In the genomic region with DNA sequence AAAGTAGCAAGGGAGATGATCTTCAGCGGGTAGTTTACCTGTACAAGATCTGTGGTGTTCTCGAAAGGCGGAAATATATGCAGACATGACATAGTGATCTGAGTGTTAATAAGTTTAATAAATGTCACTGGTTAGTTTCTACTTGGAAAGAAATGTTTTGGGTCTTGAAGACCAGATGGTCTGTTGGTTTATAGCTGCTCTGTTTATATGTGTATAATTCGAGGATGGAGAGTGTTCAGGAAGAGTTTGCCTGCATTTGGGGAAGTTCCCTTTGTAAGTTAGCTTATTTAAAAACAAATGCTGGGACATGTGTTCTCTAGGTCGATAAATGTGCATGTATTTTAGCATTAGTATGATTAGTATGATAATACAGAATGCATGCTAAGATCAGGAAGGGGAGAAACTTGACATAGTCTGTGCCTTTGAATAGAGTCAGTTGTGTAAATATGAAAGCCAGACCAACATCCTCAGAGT, we compare ENCODE assay signal across 8 mouse cellular contexts. TPM values are rescaled to one million over a fixed set of nuclear protein-coding genes. Genes with fewer than 3 reads are reported as not detected.
DNase-seq lines count a peak whose midpoint lies in the region; ATAC-seq and TF ChIP-seq lines count a peak whose summit lies in the region.

No protein-coding gene starts in this region.

- 3% methylated on average over 5 of the region's 5 CpGs for WGBS in heart, embryonic 12.5 days
- 2% methylated on average over 5 of the region's 5 CpGs for WGBS in forebrain, embryonic 13.5 days
- WGBS in liver, embryonic 14.5 days (ENCODE audit: insufficient replicate concordance), result under 1% methylated on average over 5 of the region's 5 CpGs

- peak overlapping the region; percentile 80 for H3K4me2 ChIP-seq in heart, embryonic 12.5 days
- peak overlapping the region; percentile 70 for H3K4me2 ChIP-seq in forebrain, embryonic 13.5 days
- peak overlapping the region; percentile 91 for H3K4me2 ChIP-seq in liver, embryonic 14.5 days (ENCODE audit: low read depth)

- peaks cover 32% of the 10 kb centered on the region for H3K4me1 ChIP-seq in heart, embryonic 12.5 days (replicated peaks)
- peaks cover 36% of the 10 kb centered on the region for H3K4me1 ChIP-seq in E14TG2a.4 (replicated peaks; ENCODE audit: low read depth, low read length)
- peaks cover 45% of the 10 kb centered on the region for H3K4me1 ChIP-seq in forebrain, embryonic 13.5 days
- H3K4me1 ChIP-seq in liver, embryonic 14.5 days (replicated peaks; ENCODE audit: control insufficient read depth in 2 of 2, insufficient read depth in 2 of 2, low read length in 1 of 2), result peaks cover 24 to 25% of the 10 kb centered on the region in 2 experiments

- peak overlapping the region; percentile 99 for H3K27ac ChIP-seq in heart, embryonic 12.5 days (ENCODE audit: poor library complexity, severe bottlenecking)
- H3K27ac ChIP-seq in forebrain, embryonic 13.5 days, result peak overlapping the region; percentile 99
- peak overlapping the region; percentile 83 for H3K27ac ChIP-seq in liver, embryonic 14.5 days

- intact Hi-C loops in heart, postnatal 14 days (cut with DNase I), result loop anchor here (5.0 kb wide), 1 partner anchor 41 kb away; no protein-coding TSS in a partner anchor
- intact Hi-C loops in gastrocnemius, postnatal 14 days (cut with DNase I; ENCODE audit: low total_unique reads), result no loop called here

- no peak for TF ChIP-seq CTCF in E14TG2a.4 (conservative IDR thresholded peaks at IDR 0.05; ENCODE audit: low read length)
- no peak for TF ChIP-seq CTCF in liver, embryonic 14.5 days (IDR thresholded peaks at IDR 0.05; ENCODE audit: low read depth)

- ATAC-seq in heart, embryonic 12.5 days (ENCODE audit: insufficient number of reproducible peaks, low FRiP score), result no peak
- ATAC-seq in forebrain, embryonic 13.5 days, result no peak
- no peak for ATAC-seq in liver, embryonic 14.5 days (ENCODE audit: insufficient read depth)
- no peak for ATAC-seq in activated CD4-positive, CD25-positive, alpha-beta regulatory T cell, adult 4 months

- TF ChIP-seq EP300 in liver, embryonic 14.5 days (IDR thresholded peaks at IDR 0.05; ENCODE audit: low read depth), result no peak

- H3K36me3 ChIP-seq in heart, embryonic 12.5 days, result no peaks in the 10 kb centered on the region
- no peaks in the 10 kb centered on the region for H3K36me3 ChIP-seq in E14TG2a.4 (ENCODE audit: insufficient read depth, low read length)
- H3K36me3 ChIP-seq in forebrain, embryonic 13.5 days (ENCODE audit: poor library complexity, severe bottlenecking), result no peaks in the 10 kb centered on the region
- no peaks in the 10 kb centered on the region for H3K36me3 ChIP-seq in liver, embryonic 14.5 days (replicated peaks; ENCODE audit: control insufficient read depth, insufficient read depth, low read depth)

- no peaks in the 10 kb centered on the region for H3K9me3 ChIP-seq in heart, embryonic 12.5 days (replicated peaks)
- no peaks in the 10 kb centered on the region for H3K9me3 ChIP-seq in E14TG2a.4 (ENCODE audit: low read length)
- H3K9me3 ChIP-seq in forebrain, embryonic 13.5 days (replicated peaks), result no peaks in the 10 kb centered on the region
- H3K9me3 ChIP-seq in liver, embryonic 14.5 days (ENCODE audit: control insufficient read depth, low read length), result no peaks in the 10 kb centered on the region

- H3K4me3 ChIP-seq in heart, embryonic 12.5 days, result peak overlapping the region; percentile 86
- peak overlapping the region; percentile 97 for H3K4me3 ChIP-seq in E14TG2a.4 (replicated peaks; ENCODE audit: low read length)
- peak overlapping the region; percentile 89 for H3K4me3 ChIP-seq in forebrain, embryonic 13.5 days
- peak overlapping the region; percentile 81 to 85 for H3K4me3 ChIP-seq in liver, embryonic 14.5 days (ENCODE audit: insufficient read depth in 1 of 2, low read depth in 2 of 2, low read length in 2 of 2)

- no peak for DNase-seq in heart, postnatal 14 days
- peak in 1 of 3 experiments; percentile 20 for DNase-seq in liver, embryonic 14.5 days (ENCODE audit: low read depth in 3 of 3, low spot score in 3 of 3)
- DNase-seq in natural killer cell, adult 2 months (ENCODE audit: low spot score in 2 of 2), result no peak
- DNase-seq in gastrocnemius, postnatal 14 days, result no peak

- H3K27me3 ChIP-seq in heart, embryonic 12.5 days (replicated peaks), result no peaks in the 10 kb centered on the region
- no peaks in the 10 kb centered on the region for H3K27me3 ChIP-seq in E14TG2a.4 (ENCODE audit: insufficient read depth, low read length)
- no peaks in the 10 kb centered on the region for H3K27me3 ChIP-seq in forebrain, embryonic 13.5 days
- no peaks in the 10 kb centered on the region for H3K27me3 ChIP-seq in liver, embryonic 14.5 days (ENCODE audit: control insufficient read depth, insufficient read depth, low read length)

- H3K9ac ChIP-seq in heart, embryonic 12.5 days, result peak overlapping the region; percentile 98
- H3K9ac ChIP-seq in forebrain, embryonic 13.5 days, result peak overlapping the region; percentile 92
- peak overlapping the region; percentile 91 for H3K9ac ChIP-seq in liver, embryonic 14.5 days (replicated peaks)

RNA-seq across cellular contexts. Expression of a gene that starts 0.4 kb away (rescaled TPM):
- polyA plus RNA-seq in heart, embryonic 12.5 days (2016; fragmentation: Nextera tagmentation; extraction: Ambion mirVana), result 141 and 146 TPM in 2 replicates
- total RNA-seq in heart, postnatal 14 days (2021), result 100 to 1,000 TPM; 116 to 126 TPM
- 139 and 145 TPM in 2 replicates for polyA plus RNA-seq in forebrain, embryonic 13.5 days (2015; fragmentation: Nextera tagmentation; extraction: Ambion mirVana)
- 26.0 and 55.2 TPM in 2 replicates for polyA plus RNA-seq in liver, embryonic 14.5 days (2012; rRNA removed)
- 102 and 114 TPM in 2 replicates for polyA plus RNA-seq in liver, embryonic 14.5 days (2014; fragmentation: Nextera tagmentation; extraction: Ambion mirVana)
- 10 to 100 TPM; 58.7 to 62.5 TPM for total RNA-seq in gastrocnemius, postnatal 14 days (2021)
- polyA plus RNA-seq in activated CD4-positive, CD25-positive, alpha-beta regulatory T cell, adult 4 months (2017; shearing (Covaris generic)), result 100 to 1,000 TPM; 122 to 130 TPM

RNA-seq across cellular contexts. Expression of a gene that starts 0.9 kb away (rescaled TPM):
- polyA plus RNA-seq in heart, embryonic 12.5 days (2016; fragmentation: Nextera tagmentation; extraction: Ambion mirVana), result 15.9 and 17.2 TPM in 2 replicates
- total RNA-seq in heart, postnatal 14 days (2021), result 10 to 100 TPM; 41.8 to 42.2 TPM
- 21.8 and 24.4 TPM in 2 replicates for polyA plus RNA-seq in forebrain, embryonic 13.5 days (2015; fragmentation: Nextera tagmentation; extraction: Ambion mirVana)
- polyA plus RNA-seq in liver, embryonic 14.5 days (2012; rRNA removed), result 2.3 and 3.2 TPM in 2 replicates
- polyA plus RNA-seq in liver, embryonic 14.5 days (2014; fragmentation: Nextera tagmentation; extraction: Ambion mirVana), result 3.6 TPM in 2 replicates
- total RNA-seq in gastrocnemius, postnatal 14 days (2021), result 10 to 100 TPM; 24.4 to 24.7 TPM
- polyA plus RNA-seq in activated CD4-positive, CD25-positive, alpha-beta regulatory T cell, adult 4 months (2017; shearing (Covaris generic)), result 10 to 100 TPM; 32.0 to 37.4 TPM

RNA-seq across cellular contexts. Expression of a gene that starts 37.6 kb away (rescaled TPM):
- polyA plus RNA-seq in heart, embryonic 12.5 days (2016; fragmentation: Nextera tagmentation; extraction: Ambion mirVana), result 48.9 and 52.4 TPM in 2 replicates
- 10 to 100 TPM; 14.9 TPM for total RNA-seq in heart, postnatal 14 days (2021)
- polyA plus RNA-seq in forebrain, embryonic 13.5 days (2015; fragmentation: Nextera tagmentation; extraction: Ambion mirVana), result 40.3 and 48.5 TPM in 2 replicates
- polyA plus RNA-seq in liver, embryonic 14.5 days (2012; rRNA removed), result 9.7 and 10.4 TPM in 2 replicates
- 12.0 and 13.1 TPM in 2 replicates for polyA plus RNA-seq in liver, embryonic 14.5 days (2014; fragmentation: Nextera tagmentation; extraction: Ambion mirVana)
- 10 to 100 TPM; 10.5 to 12.6 TPM for total RNA-seq in gastrocnemius, postnatal 14 days (2021)
- 10 to 100 TPM; 23.7 to 30.8 TPM for polyA plus RNA-seq in activated CD4-positive, CD25-positive, alpha-beta regulatory T cell, adult 4 months (2017; shearing (Covaris generic))
